Mouse (Mus musculus): ENCODE data around the gene Ccdc17.

DNA sequence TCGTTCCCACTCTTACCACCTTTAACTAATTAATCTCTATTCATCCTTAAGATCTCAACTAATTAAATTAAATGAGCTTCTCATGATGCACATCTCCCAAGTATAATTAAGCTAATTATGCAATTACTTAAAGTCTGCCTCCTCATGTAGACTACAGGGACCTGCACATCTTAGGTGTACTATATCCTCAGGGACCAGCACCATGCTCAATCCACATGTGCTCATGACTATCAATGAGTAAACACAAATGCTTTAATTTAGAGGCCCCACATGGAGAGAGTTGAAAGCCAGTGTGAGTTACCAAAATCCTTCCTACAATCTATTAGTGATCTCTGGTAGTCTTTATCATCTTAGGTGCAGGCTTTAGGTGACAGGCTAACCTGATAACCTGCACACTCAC lies 38.7 kb downstream of the Ccdc17 start:
- TF ChIP-seq EP300 (IDR thresholded peaks at IDR 0.05; ENCODE audit: low read depth), result no peak
- no peak for TF ChIP-seq CTCF (IDR thresholded peaks at IDR 0.05; ENCODE audit: low read depth)

Measured in heart, postnatal 0 days (tissue).